Mouse (Mus musculus) heart, embryonic 13.5 days (tissue): ENCODE results near the gene 5330417C22Rik. TPM values are rescaled to one million over a fixed set of nuclear protein-coding genes. Genes with fewer than 3 reads are reported as not detected.
"Not testable (repeated sequence)": the region's sequence is repeated elsewhere in the genome, so short reads cannot be mapped to it uniquely, and the experiment has no call there.

Source experiments
- ATAC-seq: fragments of 200-750 bp; cut with Nextera tagmentation; 2 replicates; pipeline ENCODE4 v1.8.0; 2017; ENCODE audit warnings: moderate TSS enrichment; ENCODE audit not compliant: insufficient number of reproducible peaks, low FRiP score, low TSS enrichment; ENCODE audit errors: extremely low read depth
- H3K27ac ChIP-seq: fragments of 300-500 bp; sonication (generic); replicated peaks from 2 replicates; pipeline ENCODE4 v1.5.1; 2015; ENCODE audit warnings: moderate library complexity, mild to moderate bottlenecking, inconsistent platforms
- H3K27me3 ChIP-seq: fragments of 300-500 bp; sonication (generic); replicated peaks from 2 replicates; pipeline ENCODE4 v1.6.1; 2015; ENCODE audit warnings: mild to moderate bottlenecking, inconsistent platforms
- H3K36me3 ChIP-seq: fragments of 300-500 bp; sonication (generic); 2 replicates; pipeline ENCODE4 v1.6.1; 2015; ENCODE audit warnings: mild to moderate bottlenecking, inconsistent platforms
- H3K4me1 ChIP-seq: fragments of 300-500 bp; sonication (generic); 2 replicates; pipeline ENCODE4 v1.6.1; 2015; ENCODE audit warnings: inconsistent platforms
- H3K4me2 ChIP-seq: fragments of 300-500 bp; sonication (generic); 2 replicates; pipeline ENCODE4 v1.6.1; 2015; ENCODE audit warnings: inconsistent platforms, mild to moderate bottlenecking, moderate library complexity
- H3K4me3 ChIP-seq: fragments of 300-500 bp; sonication (generic); 2 replicates; pipeline ENCODE4 v1.5.1; 2015; ENCODE audit warnings: moderate library complexity, mild to moderate bottlenecking, inconsistent platforms
- H3K9ac ChIP-seq: fragments of 300-500 bp; sonication (generic); 2 replicates; pipeline ENCODE4 v1.6.1; 2015; ENCODE audit warnings: inconsistent platforms, mild to moderate bottlenecking, moderate library complexity
- H3K9me3 ChIP-seq: fragments of 300-500 bp; sonication (generic); 2 replicates; pipeline ENCODE4 v1.6.1; 2016; ENCODE audit warnings: inconsistent platforms
- WGBS: fragments of 180-500 bp; shearing (Covaris S2); methylation state at CpG from one replicate; pipeline ENCODE4 v1.1.7; 2015; ENCODE audit warnings: mixed read lengths; 5-methylcytosine and 5-hydroxymethylcytosine counted together
- polyA plus RNA-seq: library from polyadenylated mRNA; unstranded; fragments of >200 nt; fragmentation: Nextera tagmentation; extraction: Ambion mirVana; gene quantifications from 2 replicates; pipeline ENCODE4 v1.2.1, GENCODE M21; 2015

Gene 5330417C22Rik
- polyA plus RNA-seq, 1 experiment from 2014 or later, result 1.0 TPM

DNA sequence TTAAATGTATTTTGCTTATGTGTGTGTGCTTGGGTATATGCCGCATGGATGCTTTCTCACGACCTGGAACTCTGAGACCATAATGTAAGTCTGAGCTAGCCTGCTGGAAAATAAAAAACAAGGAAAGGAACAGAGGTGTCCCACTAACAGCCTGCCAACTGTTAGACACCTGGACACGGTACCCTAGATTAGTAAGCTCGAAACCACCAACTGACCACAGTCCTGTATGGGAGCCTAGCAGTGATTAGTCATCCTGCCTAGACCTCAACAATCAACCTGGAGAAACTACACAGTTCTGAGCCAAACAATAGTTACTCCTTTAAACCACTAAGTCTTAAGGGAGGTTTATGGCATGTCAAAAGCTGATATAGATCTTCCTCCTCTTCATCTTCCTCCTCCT is 12.9 kb downstream of the 5330417C22Rik start:
- no peak overlapping the region for H3K4me3 ChIP-seq
- no peak for ATAC-seq
- no peaks in the 10 kb centered on the region for H3K4me1 ChIP-seq
- H3K9ac ChIP-seq, result no peak overlapping the region
- no peak overlapping the region for H3K4me2 ChIP-seq
- 0 out of 2 replicates have a peak, but pooled peaks cover 7% of the 10 kb centered on the region for H3K27me3 ChIP-seq
- 73% methylated on average over 4 of the region's 4 CpGs for WGBS
- no peaks in the 10 kb centered on the region for H3K36me3 ChIP-seq
- no peaks in the 10 kb centered on the region for H3K9me3 ChIP-seq
- H3K27ac ChIP-seq, result no peak overlapping the region

DNA sequence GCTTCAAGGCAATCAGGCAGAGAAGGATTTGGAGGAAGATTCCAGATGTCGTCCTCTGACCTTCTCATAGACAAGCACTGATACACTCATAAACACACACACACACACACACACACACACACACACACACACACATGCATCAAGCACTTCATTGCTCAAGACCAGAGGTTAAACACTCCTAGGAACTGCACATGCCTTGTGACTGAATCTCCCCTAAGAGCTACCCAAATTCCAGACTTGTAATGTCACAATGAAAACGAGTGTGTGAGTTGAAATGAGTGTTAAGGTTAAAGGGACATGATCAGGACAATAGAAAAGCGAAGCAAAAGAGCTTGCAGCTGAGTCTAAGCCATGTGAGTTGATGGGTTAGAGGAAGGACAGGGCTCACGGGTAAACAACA is 18.1 kb downstream of the 5330417C22Rik start:
- Histone ChIP-seq H3K27me3 (0 out of 2 replicates have a peak, but pooled peaks cover 7% of the 10 kb centered on the region), H3K4me3 (no peak overlapping the region), H3K36me3 (no peaks in the 10 kb centered on the region), H3K9me3 (no peaks in the 10 kb centered on the region), H3K27ac (no peak overlapping the region), H3K4me1 (no peaks in the 10 kb centered on the region), H3K4me2 (no peak overlapping the region), H3K9ac (no peak overlapping the region)
- WGBS, result 47% methylated on average over 4 of the region's 4 CpGs
- no peak for ATAC-seq

DNA sequence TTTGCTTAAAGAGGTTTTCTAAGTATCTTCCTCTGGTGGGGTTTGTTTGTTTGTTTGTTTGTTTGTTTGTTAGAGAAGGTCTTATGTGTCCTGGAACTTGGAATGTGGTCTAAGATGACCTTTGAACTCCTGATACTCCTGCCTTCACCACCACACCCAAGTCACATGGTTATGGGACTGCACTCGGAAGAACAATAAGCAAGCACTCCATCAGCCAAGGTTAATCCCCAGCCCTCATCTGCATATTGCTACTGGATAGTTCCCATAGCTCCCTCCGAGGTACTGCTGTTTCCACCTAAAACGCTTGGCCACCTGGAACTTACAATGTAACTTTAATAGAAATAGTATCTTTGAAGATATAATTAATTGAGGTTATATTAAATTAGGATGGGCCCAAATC is 22.9 kb downstream of the 5330417C22Rik start:
- no peaks in the 10 kb centered on the region for H3K36me3 ChIP-seq
- H3K4me3 ChIP-seq, result no peak overlapping the region
- H3K27ac ChIP-seq, result no peak overlapping the region
- no peaks in the 10 kb centered on the region for H3K27me3 ChIP-seq
- 60% methylated on average over 3 of the region's 3 CpGs for WGBS
- no peak overlapping the region for H3K4me2 ChIP-seq
- H3K9me3 ChIP-seq, result no peaks in the 10 kb centered on the region
- H3K4me1 ChIP-seq, result 0 out of 2 replicates have a peak, but pooled peaks cover 3% of the 10 kb centered on the region
- H3K9ac ChIP-seq, result no peak overlapping the region
- ATAC-seq, result no peak

DNA sequence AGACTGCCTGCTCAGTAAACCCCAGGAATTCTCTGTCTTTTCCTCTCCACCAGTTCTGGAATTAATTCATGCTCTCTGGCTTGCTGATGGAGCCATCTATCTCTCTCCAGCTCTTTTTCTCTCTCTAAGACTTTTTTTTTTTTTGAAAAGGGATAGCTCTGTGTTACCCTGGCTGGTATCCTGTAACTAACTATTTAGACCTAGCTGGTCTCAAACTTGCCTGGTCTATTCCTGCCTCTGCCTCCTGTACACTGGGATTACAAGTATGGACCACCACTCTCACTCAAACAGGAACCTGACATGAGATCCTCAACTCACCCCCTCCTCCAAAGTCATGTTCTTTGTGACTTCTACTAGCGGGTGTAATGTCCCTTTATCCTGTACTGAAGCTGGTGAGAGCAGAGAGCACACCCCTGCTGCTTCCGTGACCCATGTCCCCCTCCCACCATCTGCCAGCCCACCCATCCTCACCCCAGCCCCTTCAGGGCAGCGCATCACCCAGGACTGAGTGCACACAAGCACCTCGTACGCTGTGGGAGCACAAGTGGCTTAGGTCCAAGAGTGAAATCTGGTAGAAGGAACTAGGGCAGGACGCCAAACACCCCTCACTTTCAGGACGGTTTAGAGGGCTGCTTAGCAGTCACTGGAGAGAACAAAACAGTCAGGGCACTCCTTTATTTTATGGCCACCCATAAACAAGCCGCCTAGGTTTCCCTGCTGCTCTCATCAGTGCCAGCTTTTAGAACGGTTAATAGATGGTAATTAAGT is 25.4 kb downstream of the 5330417C22Rik start:
- Histone ChIP-seq H3K36me3 (no peaks in the 10 kb centered on the region), H3K27me3 (0 out of 2 replicates have a peak, but pooled peaks cover 5% of the 10 kb centered on the region), H3K9me3 (no peaks in the 10 kb centered on the region), H3K4me2 (no peak overlapping the region), H3K27ac (no peak overlapping the region), H3K4me1 (0 out of 2 replicates have a peak, but pooled peaks cover 3% of the 10 kb centered on the region), H3K4me3 (no peak overlapping the region), H3K9ac (no peak overlapping the region)
- 38% methylated on average over 9 of the region's 9 CpGs for WGBS
- ATAC-seq, result no peak

DNA sequence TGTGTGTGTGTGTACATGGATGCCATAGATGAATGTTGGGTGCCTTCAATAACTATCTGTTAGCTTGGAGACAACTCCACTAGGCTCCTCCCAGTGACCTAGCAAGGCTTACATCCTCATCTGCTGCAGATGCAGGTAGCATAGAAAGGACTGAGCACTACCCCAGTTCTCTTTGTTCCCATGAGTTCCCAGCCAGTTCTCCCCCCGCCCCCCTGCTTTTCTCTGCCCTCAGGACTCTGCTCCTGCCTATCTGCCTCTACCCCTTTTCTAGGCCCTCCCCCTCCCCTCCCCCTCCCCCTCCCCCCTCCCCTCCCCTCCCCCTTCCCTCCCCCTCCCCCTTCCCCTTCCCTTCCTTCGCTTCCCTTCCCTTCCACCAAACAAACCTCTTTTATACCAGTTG is 26.2 kb downstream of the 5330417C22Rik start:
- no peak overlapping the region for H3K4me2 ChIP-seq
- H3K4me3 ChIP-seq, result no peak overlapping the region
- no peak overlapping the region for H3K27ac ChIP-seq
- 0 out of 2 replicates have a peak, but pooled peaks cover 3% of the 10 kb centered on the region for H3K4me1 ChIP-seq
- H3K27me3 ChIP-seq, result 0 out of 2 replicates have a peak, but pooled peaks cover 8% of the 10 kb centered on the region
- H3K9me3 ChIP-seq, result no peaks in the 10 kb centered on the region
- no peak for ATAC-seq
- no peak overlapping the region for H3K9ac ChIP-seq
- 58% methylated on average over 1 of the region's 2 CpGs for WGBS
- no peaks in the 10 kb centered on the region for H3K36me3 ChIP-seq

DNA sequence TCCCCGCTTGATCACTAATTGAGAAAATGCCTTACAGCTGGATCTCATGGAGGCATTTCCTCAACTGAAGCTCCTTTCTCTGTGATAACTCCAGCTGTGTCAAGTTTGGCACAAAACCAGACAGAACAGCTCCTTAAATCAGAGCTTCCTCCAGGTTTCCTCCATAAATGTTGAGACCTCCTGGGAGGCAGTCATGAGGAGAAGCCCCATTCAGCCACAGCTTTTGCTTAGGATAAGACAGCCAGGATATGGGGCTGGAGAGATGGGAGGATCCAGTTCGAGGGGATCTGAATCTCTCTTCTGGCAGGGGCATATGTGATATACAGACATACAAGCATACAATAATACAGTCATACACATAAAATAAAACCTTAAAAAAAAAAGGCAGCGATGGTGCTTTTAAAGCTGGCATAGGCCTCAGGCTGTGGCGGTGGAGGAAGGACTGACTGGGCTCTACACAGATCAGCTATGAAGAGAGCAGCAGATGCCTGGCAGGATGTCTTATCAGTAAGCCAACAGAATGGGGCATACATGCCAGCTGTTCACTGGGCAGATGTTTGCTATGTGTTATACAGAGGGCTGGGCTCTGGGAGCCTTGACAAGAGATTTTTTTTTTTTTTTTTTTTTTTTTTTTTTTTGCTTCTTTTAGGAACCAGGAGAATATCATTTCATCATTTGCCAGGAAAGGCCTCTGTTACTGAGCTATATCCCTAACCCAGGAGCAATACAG is 27.4 kb downstream of the 5330417C22Rik start:
- Histone ChIP-seq H3K4me2 (no peak overlapping the region), H3K27me3 (0 out of 2 replicates have a peak, but pooled peaks cover 8% of the 10 kb centered on the region), H3K4me1 (0 out of 2 replicates have a peak, but pooled peaks cover 3% of the 10 kb centered on the region), H3K27ac (no peak overlapping the region), H3K9ac (no peak overlapping the region), H3K4me3 (no peak overlapping the region), H3K36me3 (no peaks in the 10 kb centered on the region), H3K9me3 (no peaks in the 10 kb centered on the region)
- 73% methylated on average over 4 of the region's 4 CpGs for WGBS
- no peak for ATAC-seq

DNA sequence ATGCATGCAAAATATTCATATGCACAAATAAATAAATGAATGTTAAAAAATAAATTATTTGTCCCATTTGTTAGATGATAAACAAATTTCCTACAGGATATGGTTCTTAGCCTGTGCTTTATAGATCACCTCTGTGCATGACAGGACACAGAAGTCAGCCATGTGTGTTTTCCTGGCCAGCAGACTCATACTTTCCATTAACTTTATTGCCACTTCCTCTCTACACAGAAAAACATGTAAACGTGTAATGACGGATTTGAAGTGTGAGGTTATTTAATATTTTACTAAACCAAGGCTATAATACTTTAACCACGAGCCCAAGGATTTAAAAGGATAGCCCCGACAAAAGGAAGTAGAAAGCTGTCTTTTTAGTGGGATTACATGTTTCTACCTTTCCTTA is 32.4 kb downstream of the 5330417C22Rik start:
- Histone ChIP-seq H3K4me3 (no peak overlapping the region), H3K4me1 (peaks cover 5% of the 10 kb centered on the region; the same call in 1 of the 2 replicates), H3K4me2 (no peak overlapping the region), H3K36me3 (no peaks in the 10 kb centered on the region), H3K9ac (no peak overlapping the region), H3K27me3 (peaks cover 12% of the 10 kb centered on the region; the same call in 1 of the 2 replicates), H3K9me3 (no peaks in the 10 kb centered on the region), H3K27ac (no peak overlapping the region)
- no peak for ATAC-seq
- 68% methylated on average over 4 of the region's 4 CpGs for WGBS

DNA sequence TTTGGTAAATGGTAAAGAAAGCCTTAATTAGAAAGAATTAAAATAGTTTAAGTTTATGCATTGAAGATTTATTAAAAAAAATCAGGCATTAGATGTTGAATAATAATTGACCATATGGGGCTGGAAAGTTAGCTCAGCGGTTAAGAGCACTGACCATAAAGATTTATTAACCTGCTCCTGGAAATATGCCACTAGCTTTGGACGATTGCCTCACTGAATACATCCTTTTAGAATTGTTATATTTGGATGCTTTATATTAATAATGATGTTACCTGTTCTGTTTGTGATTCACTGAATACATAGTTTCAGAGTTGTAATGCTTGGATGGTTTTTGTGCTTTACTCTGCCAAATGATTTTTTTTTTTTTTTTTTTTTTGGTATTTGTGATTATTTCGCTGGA is 34.9 kb downstream of the 5330417C22Rik start:
- H3K36me3 ChIP-seq, H3K9me3 ChIP-seq, H3K4me1 ChIP-seq, ATAC-seq, H3K27ac ChIP-seq, H3K9ac ChIP-seq, H3K4me2 ChIP-seq, H3K4me3 ChIP-seq: not testable (repeated sequence)
- 74% methylated on average over 3 of the region's 3 CpGs for WGBS
- peaks cover 11% of the 10 kb centered on the region for H3K27me3 ChIP-seq

DNA sequence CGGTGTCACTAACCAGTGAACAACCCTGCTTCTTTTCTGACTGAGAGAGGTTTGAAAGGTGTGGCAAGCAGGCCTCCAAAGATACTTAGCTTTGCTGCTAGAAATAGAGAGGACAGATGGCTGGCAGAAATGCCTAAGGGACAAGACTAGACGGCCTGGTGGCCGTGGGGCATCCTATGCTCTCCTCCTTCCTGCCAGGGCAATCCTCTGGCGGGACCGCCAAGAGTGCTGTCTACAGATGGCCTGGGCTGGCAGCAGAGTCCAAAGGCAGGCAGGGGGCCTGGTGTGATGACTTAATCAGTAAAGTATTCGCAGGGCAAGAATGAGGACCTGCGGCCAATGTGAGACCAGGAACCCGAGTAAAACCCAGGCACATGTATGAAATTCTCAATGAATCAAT is 36.5 kb downstream of the 5330417C22Rik start:
- Histone ChIP-seq H3K36me3 (no peaks in the 10 kb centered on the region), H3K4me1 (peaks cover 4% of the 10 kb centered on the region; the same call in 1 of the 2 replicates), H3K9me3 (no peaks in the 10 kb centered on the region), H3K27me3 (peaks cover 10% of the 10 kb centered on the region), H3K4me3 (no peak overlapping the region), H3K27ac (no peak overlapping the region), H3K9ac (no peak overlapping the region), H3K4me2 (no peak overlapping the region)
- WGBS, result 65% methylated on average over 8 of the region's 8 CpGs
- ATAC-seq, result no peak

DNA sequence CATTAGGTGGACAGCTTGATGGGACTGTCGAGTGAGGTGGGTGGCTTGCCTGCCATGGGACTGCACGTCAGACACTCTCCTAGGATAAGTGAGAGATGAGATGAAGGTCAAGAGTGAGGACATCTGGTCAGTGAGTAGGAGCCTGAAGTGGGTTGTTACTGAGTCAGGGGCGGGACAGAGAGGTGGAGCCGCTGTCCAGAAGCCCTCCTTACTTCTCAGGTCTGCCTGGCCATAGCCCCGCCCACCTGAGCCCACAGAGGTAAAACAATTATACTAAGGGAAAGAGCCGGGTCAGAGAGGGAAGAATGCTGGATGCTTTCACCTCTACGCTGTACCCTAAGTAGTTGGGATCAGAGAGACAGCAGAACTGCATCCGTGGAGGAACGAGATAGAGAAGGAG is 38.7 kb downstream of the 5330417C22Rik start:
- Histone ChIP-seq H3K36me3 (no peaks in the 10 kb centered on the region), H3K4me1 (peaks cover 4% of the 10 kb centered on the region; the same call in 1 of the 2 replicates), H3K9me3 (no peaks in the 10 kb centered on the region), H3K27ac (no peak overlapping the region), H3K27me3 (peaks cover 6% of the 10 kb centered on the region), H3K9ac (no peak overlapping the region), H3K4me3 (no peak overlapping the region), H3K4me2 (no peak overlapping the region)
- no peak for ATAC-seq
- 28% methylated on average over 9 of the region's 9 CpGs for WGBS

DNA sequence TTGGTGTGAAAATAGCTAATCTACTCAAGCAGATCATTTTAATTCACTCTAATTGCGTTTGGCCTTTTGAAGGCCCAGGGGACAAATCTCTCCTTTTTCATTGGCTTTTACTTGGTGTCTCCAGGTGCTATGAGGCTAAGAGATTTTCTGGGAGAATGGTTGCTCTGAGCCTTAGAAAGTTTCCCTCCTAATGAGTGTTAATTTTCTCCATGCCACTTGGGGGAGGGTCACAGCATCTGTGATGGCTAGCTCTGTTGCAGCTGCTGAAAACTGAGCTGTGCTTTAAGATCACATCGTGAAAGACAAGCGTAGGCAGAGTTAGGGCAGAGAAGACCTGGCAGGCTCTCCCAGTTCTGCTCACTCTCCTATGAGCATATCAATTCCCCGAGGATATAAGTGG is 40.9 kb downstream of the 5330417C22Rik start:
- no peak overlapping the region for H3K27ac ChIP-seq
- peaks cover 6% of the 10 kb centered on the region; the same call in 1 of the 2 replicates for H3K27me3 ChIP-seq
- WGBS, result 39% methylated on average over 4 of the region's 4 CpGs
- H3K4me2 ChIP-seq, result no peak overlapping the region
- peaks cover 4% of the 10 kb centered on the region; the same call in 1 of the 2 replicates for H3K4me1 ChIP-seq
- no peak overlapping the region for H3K9ac ChIP-seq
- H3K4me3 ChIP-seq, result no peak overlapping the region
- no peak for ATAC-seq
- H3K36me3 ChIP-seq, result no peaks in the 10 kb centered on the region
- H3K9me3 ChIP-seq, result no peaks in the 10 kb centered on the region
